Mouse (Mus musculus) liver, postnatal 0 days (tissue): ENCODE results near the gene Celf2.

Source experiments
- CTCF ChIP-seq: sonication (generic); IDR thresholded peaks from 2 replicates; pipeline ENCODE4 v1.5.1; 2016; ENCODE audit warnings: antibody characterized with exemption, low read depth
- EP300 ChIP-seq: IDR thresholded peaks from 2 replicates; pipeline ENCODE4 v1.6.1; 2016; ENCODE audit warnings: antibody characterized with exemption, low read depth, mild to moderate bottlenecking

DNA sequence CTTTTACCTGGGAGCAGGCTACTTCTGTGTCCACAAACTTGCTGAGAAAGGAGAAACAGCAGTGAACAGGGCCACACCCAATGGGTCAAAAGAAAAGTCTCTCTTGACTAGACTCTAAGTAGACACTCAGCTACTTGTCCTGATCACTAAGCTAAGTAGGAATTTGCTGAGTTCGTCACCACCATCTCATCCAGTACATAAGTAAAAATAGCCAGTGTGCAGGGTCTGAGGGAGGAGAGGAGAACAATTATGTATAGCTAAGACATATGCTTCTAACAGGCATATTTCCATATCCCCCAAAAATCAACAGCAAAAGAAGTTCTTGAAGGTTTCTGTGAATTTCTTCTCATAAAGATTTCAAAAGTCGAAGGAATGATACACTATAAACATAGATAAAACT, 615.8 kb downstream of the Celf2 start:
- no peak for TF ChIP-seq CTCF
- no peak for TF ChIP-seq EP300
